In the genomic region with DNA sequence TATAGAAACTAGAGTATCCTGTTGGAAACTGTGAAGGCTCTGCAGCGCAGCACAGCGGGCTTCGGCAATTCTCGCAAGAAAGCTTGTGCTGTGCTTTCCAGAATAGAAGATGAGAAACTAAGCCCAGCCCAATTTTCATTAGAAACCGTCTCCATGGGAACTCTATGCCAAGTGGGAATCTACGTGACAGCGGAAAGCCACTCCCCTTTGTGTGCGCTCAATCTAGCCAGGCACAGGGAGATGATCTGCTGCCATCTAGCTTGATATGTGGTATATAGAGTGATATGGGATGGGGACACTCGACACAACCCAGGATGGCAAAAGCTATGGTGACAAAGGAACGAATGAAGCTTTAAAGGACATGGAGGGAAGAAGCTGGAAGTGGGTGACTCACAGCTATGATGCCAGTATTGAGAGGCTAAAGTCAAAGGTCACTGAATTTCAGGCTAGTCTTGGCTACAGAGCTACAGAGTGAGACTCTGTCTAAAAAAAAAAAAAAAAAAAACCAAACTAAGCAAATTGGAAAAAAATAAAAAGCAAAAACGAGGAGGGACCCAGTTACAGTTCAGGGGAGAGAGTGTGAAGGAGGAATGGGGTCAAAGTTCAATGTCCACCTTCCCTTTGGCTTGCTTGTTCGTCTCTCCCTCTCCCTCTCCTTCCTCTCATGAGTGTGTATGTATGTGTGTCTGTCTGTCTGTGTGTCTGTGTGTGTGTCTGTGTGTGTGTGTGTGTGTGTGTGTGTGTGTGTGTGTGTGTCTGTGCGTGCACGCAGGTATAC, we compare ENCODE assay signal across 10 mouse cellular contexts. TPM values are rescaled to one million over a fixed set of nuclear protein-coding genes. Genes with fewer than 3 reads are reported as not detected.
DNase-seq lines count a peak whose midpoint lies in the region; ATAC-seq and TF ChIP-seq lines count a peak whose summit lies in the region.
"Had no signal": no experiment of that assay in that cellular context is flagged by ENCODE, and none has a peak within 500 bp of the region (broad histone marks: within the 10 kb centered on the region; RNA-seq: fewer than 3 reads in every experiment).

No protein-coding gene starts in this region.

- peak; percentile 85 for ATAC-seq in forebrain, embryonic 13.5 days
- no peak for ATAC-seq in activated CD4-positive, CD25-positive, alpha-beta regulatory T cell, adult 4 months
- ATAC-seq: inflammation-experienced regulatory T-cells, adult 6 months had no signal

- no peaks in the 10 kb centered on the region for H3K36me3 ChIP-seq in forebrain, embryonic 13.5 days (ENCODE audit: poor library complexity, severe bottlenecking)
- no peaks in the 10 kb centered on the region for H3K36me3 ChIP-seq in forebrain, embryonic 10.5 days (replicated peaks)
- H3K36me3 ChIP-seq in small intestine, adult 2 months (ENCODE audit: control insufficient read depth, insufficient read depth, low read length): no peaks in the 10 kb centered on the region

- TF ChIP-seq POLR2A in small intestine, adult 2 months (IDR thresholded peaks at IDR 0.05; ENCODE audit: low read depth, low read length): no peak

- H3K9me3 ChIP-seq in forebrain, embryonic 13.5 days (replicated peaks): no peaks in the 10 kb centered on the region
- H3K9me3 ChIP-seq in forebrain, embryonic 10.5 days: no peaks in the 10 kb centered on the region

- H3K27me3 ChIP-seq in forebrain, embryonic 13.5 days: no peaks in the 10 kb centered on the region
- H3K27me3 ChIP-seq in forebrain, embryonic 10.5 days (ENCODE audit: poor library complexity, severe bottlenecking): no peaks in the 10 kb centered on the region
- no peaks in the 10 kb centered on the region for H3K27me3 ChIP-seq in small intestine, adult 2 months (ENCODE audit: control insufficient read depth, insufficient read depth, low read length)

- no peak for TF ChIP-seq CTCF in small intestine, adult 2 months (IDR thresholded peaks at IDR 0.05; ENCODE audit: extremely low read depth, insufficient read length, insufficient replicate concordance, low read depth, low read length)

- H3K4me3 ChIP-seq in forebrain, embryonic 13.5 days: no peak overlapping the region
- H3K4me3 ChIP-seq in forebrain, embryonic 10.5 days: no peak overlapping the region
- no peak overlapping the region for H3K4me3 ChIP-seq in small intestine, adult 2 months (ENCODE audit: low read depth, low read length)

- intact Hi-C loops in left cerebral cortex, postnatal 25 days (cut with DNase I): no loop called here

- DNase-seq in forebrain, embryonic 10.5 days (ENCODE audit: extremely low spot score, low spot score): no peak
- DNase-seq in lung, postnatal 36 days: peak; percentile 31
- no peak for DNase-seq in lung, postnatal 14 days
- DNase-seq in left cerebral cortex, postnatal 25 days (ENCODE audit: low spot score in 2 of 2): peak; percentile 41 to 68
- no peak for DNase-seq in urinary bladder, postnatal 10 days (ENCODE audit: low spot score)
- DNase-seq: cerebellum, adult 18-20 months had no signal

- no peak overlapping the region for H3K27ac ChIP-seq in forebrain, embryonic 13.5 days
- no peak overlapping the region for H3K27ac ChIP-seq in forebrain, embryonic 10.5 days
- peak overlapping the region; percentile 74 for H3K27ac ChIP-seq in small intestine, adult 2 months (ENCODE audit: insufficient read depth, low read depth, low read length)

- WGBS in forebrain, embryonic 13.5 days: 80% methylated on average over 14 of the region's 14 CpGs
- WGBS in forebrain, embryonic 10.5 days: 90% methylated on average over 14 of the region's 14 CpGs
- 66% methylated on average over 14 of the region's 14 CpGs for WGBS in small intestine, adult 2 months

- H3K4me2 ChIP-seq in forebrain, embryonic 13.5 days: no peak overlapping the region

- H3K4me1 ChIP-seq in forebrain, embryonic 13.5 days: no peaks in the 10 kb centered on the region
- H3K4me1 ChIP-seq in forebrain, embryonic 10.5 days: peaks cover 7% of the 10 kb centered on the region; the same call in 1 of the 2 replicates
- peaks cover 4% of the 10 kb centered on the region; the same call in 1 of the 2 replicates for H3K4me1 ChIP-seq in small intestine, adult 2 months (ENCODE audit: control insufficient read depth, insufficient read depth, insufficient read length, low read length)

- no peak overlapping the region for H3K9ac ChIP-seq in forebrain, embryonic 13.5 days

RNA-seq across cellular contexts. Expression of a gene that starts 47.5 kb away (rescaled TPM):
- polyA plus RNA-seq in forebrain, embryonic 13.5 days (2015; fragmentation: Nextera tagmentation; extraction: Ambion mirVana): 0.06 and 0.28 TPM in 2 replicates
- polyA plus RNA-seq in forebrain, embryonic 10.5 days (2016; fragmentation: Nextera tagmentation; extraction: Ambion mirVana): 0.47 and 0.52 TPM in 2 replicates
- 1 to 10 TPM in 1 of 2 experiments, under 1 TPM in 1; 0.48 to 1.1 TPM for total RNA-seq in left cerebral cortex, postnatal 25 days (2021)
- polyA plus RNA-seq in small intestine, adult 2 months (2012; rRNA removed): 2.6 and 12.8 TPM in 2 replicates
- polyA plus RNA-seq in activated CD4-positive, CD25-positive, alpha-beta regulatory T cell, adult 4 months (2017; shearing (Covaris generic)): not detected

Comparison
In these comparisons a context has a peak if more than half of its experiments do, and no peak if none do; other contexts are left out.
1. DNase-seq: peak in lung, postnatal 36 days (single experiment) and left cerebral cortex, postnatal 25 days (2 of 2); none in forebrain, embryonic 10.5 days (single experiment), lung, postnatal 14 days (single experiment) and urinary bladder, postnatal 10 days (single experiment).